Mouse (Mus musculus): ENCODE data around the gene Spink2. TPM values are rescaled to one million over a fixed set of nuclear protein-coding genes. Genes with fewer than 3 reads are reported as not detected.

Gene Spink2
- polyA plus RNA-seq (2015; fragmentation: Nextera tagmentation; extraction: Ambion mirVana), result not detected in 2 replicates

GRCm38 (mm10) chr5:77211236-77211635, at the start of gene Spink2:
Gene Spink2, minus strand, starts transcription at chr5:77211471.
- Histone ChIP-seq H3K9ac (ENCODE audit: low read depth, low read length) (no peak within 1 kb of the TSS), H3K27me3 (ENCODE audit: control insufficient read depth, insufficient read depth, low read depth, low read length) (peaks cover 4% of the 10 kb centered on the region; the same call in 1 of the 2 replicates), H3K4me2 (ENCODE audit: low read depth, low read length) (peak within 1 kb of the TSS; percentile 27; the same call in 1 of the 2 replicates), H3K36me3 (ENCODE audit: control insufficient read depth, insufficient read depth) (no peaks in the 10 kb centered on the region), H3K4me3 (ENCODE audit: low read depth, low read length) (peak within 1 kb of the TSS; percentile 13; the same call in 1 of the 2 replicates), H3K27ac (ENCODE audit: low read length) (no peak within 1 kb of the TSS), H3K4me1 (ENCODE audit: control insufficient read depth, low read depth, low read length) (no peaks in the 10 kb centered on the region; the same call in 1 of the 2 replicates), H3K9me3 (replicated peaks; ENCODE audit: control insufficient read depth, low read length) (peaks cover 5% of the 10 kb centered on the region; the same call in 1 of the 2 replicates)
- ATAC-seq (ENCODE audit: low read depth), result no peak
- 7% methylated on average over 17 of the region's 18 CpGs for WGBS (ENCODE audit: insufficient replicate concordance)

- Histone ChIP-seq H3K27me3 (ENCODE audit: control insufficient read depth, insufficient read depth, low read depth, low read length) (no peaks in the 10 kb centered on the region), H3K9me3 (replicated peaks; ENCODE audit: control insufficient read depth, low read length) (no peaks in the 10 kb centered on the region), H3K4me2 (ENCODE audit: low read depth, low read length) (no peak overlapping the region), H3K9ac (ENCODE audit: low read depth, low read length) (no peak overlapping the region), H3K4me1 (ENCODE audit: control insufficient read depth, low read depth, low read length) (peaks cover 5% of the 10 kb centered on the region), H3K36me3 (ENCODE audit: control insufficient read depth, insufficient read depth) (no peaks in the 10 kb centered on the region), H3K27ac (ENCODE audit: low read length) (no peak overlapping the region), H3K4me3 (ENCODE audit: low read depth, low read length) (no peak overlapping the region)
- ATAC-seq (ENCODE audit: low read depth), result no peak
- WGBS (ENCODE audit: insufficient replicate concordance), result 49% methylated on average over 6 of the region's 6 CpGs
Measured at GRCm38 (mm10) chr5:77260141-77260540, 48.9 kb upstream of the Spink2 start.

- H3K4me1 ChIP-seq (ENCODE audit: control insufficient read depth, low read depth, low read length), result no peaks in the 10 kb centered on the region
- no peak overlapping the region for H3K27ac ChIP-seq (ENCODE audit: low read length)
- no peaks in the 10 kb centered on the region for H3K36me3 ChIP-seq (ENCODE audit: control insufficient read depth, insufficient read depth)
- no peak overlapping the region for H3K4me2 ChIP-seq (ENCODE audit: low read depth, low read length)
- H3K9me3 ChIP-seq (replicated peaks; ENCODE audit: control insufficient read depth, low read length), result no peaks in the 10 kb centered on the region
- no peak overlapping the region for H3K9ac ChIP-seq (ENCODE audit: low read depth, low read length)
- ATAC-seq (ENCODE audit: low read depth), result no peak
- no peaks in the 10 kb centered on the region for H3K27me3 ChIP-seq (ENCODE audit: control insufficient read depth, insufficient read depth, low read depth, low read length)
- H3K4me3 ChIP-seq (ENCODE audit: low read depth, low read length), result no peak overlapping the region
Measured at GRCm38 (mm10) chr5:77259315-77259714, 48.0 kb upstream of the Spink2 start.

- no peak overlapping the region for H3K4me3 ChIP-seq (ENCODE audit: low read depth, low read length)
- no peak overlapping the region for H3K9ac ChIP-seq (ENCODE audit: low read depth, low read length)
- no peaks in the 10 kb centered on the region for H3K4me1 ChIP-seq (ENCODE audit: control insufficient read depth, low read depth, low read length)
- no peaks in the 10 kb centered on the region for H3K27me3 ChIP-seq (ENCODE audit: control insufficient read depth, insufficient read depth, low read depth, low read length)
- no peaks in the 10 kb centered on the region for H3K36me3 ChIP-seq (ENCODE audit: control insufficient read depth, insufficient read depth)
- no peaks in the 10 kb centered on the region for H3K9me3 ChIP-seq (replicated peaks; ENCODE audit: control insufficient read depth, low read length)
- ATAC-seq (ENCODE audit: low read depth), result no peak
- H3K4me2 ChIP-seq (ENCODE audit: low read depth, low read length), result no peak overlapping the region
- 71% methylated on average over 3 of the region's 3 CpGs for WGBS (ENCODE audit: insufficient replicate concordance)
- H3K27ac ChIP-seq (ENCODE audit: low read length), result no peak overlapping the region
Measured at GRCm38 (mm10) chr5:77257603-77258002, 46.3 kb upstream of the Spink2 start.

- Histone ChIP-seq H3K27me3 (ENCODE audit: control insufficient read depth, insufficient read depth, low read depth, low read length) (no peaks in the 10 kb centered on the region), H3K9ac (ENCODE audit: low read depth, low read length) (no peak overlapping the region), H3K4me3 (ENCODE audit: low read depth, low read length) (no peak overlapping the region), H3K4me1 (ENCODE audit: control insufficient read depth, low read depth, low read length) (no peaks in the 10 kb centered on the region), H3K27ac (ENCODE audit: low read length) (no peak overlapping the region), H3K36me3 (ENCODE audit: control insufficient read depth, insufficient read depth) (no peaks in the 10 kb centered on the region), H3K9me3 (replicated peaks; ENCODE audit: control insufficient read depth, low read length) (no peaks in the 10 kb centered on the region), H3K4me2 (ENCODE audit: low read depth, low read length) (no peak overlapping the region)
- WGBS (ENCODE audit: insufficient replicate concordance), result 47% methylated on average over 3 of the region's 3 CpGs
- no peak for ATAC-seq (ENCODE audit: low read depth)
Measured at GRCm38 (mm10) chr5:77254402-77254801, 43.1 kb upstream of the Spink2 start.

GRCm38 (mm10) chr5:77253154-77253553, 41.9 kb upstream of the Spink2 start:
- Histone ChIP-seq H3K4me1 (ENCODE audit: control insufficient read depth, low read depth, low read length) (no peaks in the 10 kb centered on the region), H3K4me3 (ENCODE audit: low read depth, low read length) (no peak overlapping the region), H3K27me3 (ENCODE audit: control insufficient read depth, insufficient read depth, low read depth, low read length) (no peaks in the 10 kb centered on the region), H3K4me2 (ENCODE audit: low read depth, low read length) (no peak overlapping the region), H3K36me3 (ENCODE audit: control insufficient read depth, insufficient read depth) (no peaks in the 10 kb centered on the region), H3K27ac (ENCODE audit: low read length) (no peak overlapping the region), H3K9me3 (replicated peaks; ENCODE audit: control insufficient read depth, low read length) (no peaks in the 10 kb centered on the region), H3K9ac (ENCODE audit: low read depth, low read length) (no peak overlapping the region)
- no peak for ATAC-seq (ENCODE audit: low read depth)
- 47% methylated on average over 1 of the region's 1 CpGs for WGBS (ENCODE audit: insufficient replicate concordance)

GRCm38 (mm10) chr5:77252115-77252827, 41.0 kb upstream of the Spink2 start:
- Histone ChIP-seq H3K36me3 (ENCODE audit: control insufficient read depth, insufficient read depth) (no peaks in the 10 kb centered on the region), H3K9me3 (replicated peaks; ENCODE audit: control insufficient read depth, low read length) (no peaks in the 10 kb centered on the region), H3K27ac (ENCODE audit: low read length) (no peak overlapping the region), H3K4me2 (ENCODE audit: low read depth, low read length) (no peak overlapping the region), H3K4me3 (ENCODE audit: low read depth, low read length) (no peak overlapping the region), H3K9ac (ENCODE audit: low read depth, low read length) (no peak overlapping the region), H3K4me1 (ENCODE audit: control insufficient read depth, low read depth, low read length) (no peaks in the 10 kb centered on the region), H3K27me3 (ENCODE audit: control insufficient read depth, insufficient read depth, low read depth, low read length) (no peaks in the 10 kb centered on the region)
- ATAC-seq (ENCODE audit: low read depth), result no peak
- WGBS (ENCODE audit: insufficient replicate concordance), result 35% methylated on average over 8 of the region's 8 CpGs

GRCm38 (mm10) chr5:77251656-77252055, 40.4 kb upstream of the Spink2 start:
- H3K27me3 ChIP-seq (ENCODE audit: control insufficient read depth, insufficient read depth, low read depth, low read length), result no peaks in the 10 kb centered on the region
- H3K9me3 ChIP-seq (replicated peaks; ENCODE audit: control insufficient read depth, low read length), result no peaks in the 10 kb centered on the region
- H3K4me1 ChIP-seq (ENCODE audit: control insufficient read depth, low read depth, low read length), result no peaks in the 10 kb centered on the region
- H3K4me3 ChIP-seq (ENCODE audit: low read depth, low read length), result no peak overlapping the region
- H3K4me2 ChIP-seq (ENCODE audit: low read depth, low read length), result no peak overlapping the region
- no peak for ATAC-seq (ENCODE audit: low read depth)
- H3K9ac ChIP-seq (ENCODE audit: low read depth, low read length), result no peak overlapping the region
- no peak overlapping the region for H3K27ac ChIP-seq (ENCODE audit: low read length)
- WGBS (ENCODE audit: insufficient replicate concordance), result 24% methylated on average over 5 of the region's 5 CpGs
- no peaks in the 10 kb centered on the region for H3K36me3 ChIP-seq (ENCODE audit: control insufficient read depth, insufficient read depth)

- Histone ChIP-seq H3K36me3 (ENCODE audit: control insufficient read depth, insufficient read depth) (no peaks in the 10 kb centered on the region), H3K9me3 (replicated peaks; ENCODE audit: control insufficient read depth, low read length) (no peaks in the 10 kb centered on the region), H3K4me2 (ENCODE audit: low read depth, low read length) (no peak overlapping the region), H3K9ac (ENCODE audit: low read depth, low read length) (no peak overlapping the region), H3K4me1 (ENCODE audit: control insufficient read depth, low read depth, low read length) (peaks cover 2% of the 10 kb centered on the region; the same call in 1 of the 2 replicates), H3K27ac (ENCODE audit: low read length) (no peak overlapping the region), H3K27me3 (ENCODE audit: control insufficient read depth, insufficient read depth, low read depth, low read length) (no peaks in the 10 kb centered on the region), H3K4me3 (ENCODE audit: low read depth, low read length) (no peak overlapping the region)
- 53% methylated on average over 9 of the region's 9 CpGs for WGBS (ENCODE audit: insufficient replicate concordance)
- ATAC-seq (ENCODE audit: low read depth), result no peak
Measured at GRCm38 (mm10) chr5:77250083-77250482, 38.8 kb upstream of the Spink2 start.

Data from liver, embryonic 16.5 days (tissue).